Mouse (Mus musculus) adrenal gland, postnatal 4 days (tissue): Measurements from ENCODE around the gene Arpc5. TPM values are rescaled to one million over a fixed set of nuclear protein-coding genes. Genes with fewer than 3 reads are reported as not detected.
"Not testable (repeated sequence)": the region's sequence is repeated elsewhere in the genome, so short reads cannot be mapped to it uniquely, and the experiment has no call there.

Experiments
- DNase-seq, 2 experiments: peaks; one replicate each; pipeline ENCODE4 v3.0.0; 2021 to 2022; ENCODE audit warnings: low spot score in 2 of 2, mixed read lengths in 2 of 2
- long read RNA-seq, 2 experiments: library from polyadenylated mRNA; stranded (forward); transcript quantifications; one replicate each; pipeline ENCODE4 v2.0.0; 2021
- total RNA-seq, 2 experiments: library from RNA; stranded (reverse); gene quantifications; 2 replicates each; pipeline ENCODE4 v1.2.3; 2021

Arpc5 gene
- 100 to 1,000 TPM; 120 to 124 TPM for total RNA-seq
- long read RNA-seq, experiment 1, transcript Arpc5-201 (4 exons, 1,914 nt), result major isoform, 175 of 198 reads
- long read RNA-seq, experiment 1, partial matches to known transcripts, result 1 of 198 reads
- long read RNA-seq, experiment 1, other reads (novel, unspliced or antisense), result 22 of 198 reads
- long read RNA-seq, experiment 2, transcript Arpc5-201 (4 exons, 1,914 nt), result major isoform, 206 of 241 reads
- long read RNA-seq, experiment 2, partial matches to known transcripts, result 1 of 241 reads
- long read RNA-seq, experiment 2, other reads (novel, unspliced or antisense), result 30 of 241 reads

DNA sequence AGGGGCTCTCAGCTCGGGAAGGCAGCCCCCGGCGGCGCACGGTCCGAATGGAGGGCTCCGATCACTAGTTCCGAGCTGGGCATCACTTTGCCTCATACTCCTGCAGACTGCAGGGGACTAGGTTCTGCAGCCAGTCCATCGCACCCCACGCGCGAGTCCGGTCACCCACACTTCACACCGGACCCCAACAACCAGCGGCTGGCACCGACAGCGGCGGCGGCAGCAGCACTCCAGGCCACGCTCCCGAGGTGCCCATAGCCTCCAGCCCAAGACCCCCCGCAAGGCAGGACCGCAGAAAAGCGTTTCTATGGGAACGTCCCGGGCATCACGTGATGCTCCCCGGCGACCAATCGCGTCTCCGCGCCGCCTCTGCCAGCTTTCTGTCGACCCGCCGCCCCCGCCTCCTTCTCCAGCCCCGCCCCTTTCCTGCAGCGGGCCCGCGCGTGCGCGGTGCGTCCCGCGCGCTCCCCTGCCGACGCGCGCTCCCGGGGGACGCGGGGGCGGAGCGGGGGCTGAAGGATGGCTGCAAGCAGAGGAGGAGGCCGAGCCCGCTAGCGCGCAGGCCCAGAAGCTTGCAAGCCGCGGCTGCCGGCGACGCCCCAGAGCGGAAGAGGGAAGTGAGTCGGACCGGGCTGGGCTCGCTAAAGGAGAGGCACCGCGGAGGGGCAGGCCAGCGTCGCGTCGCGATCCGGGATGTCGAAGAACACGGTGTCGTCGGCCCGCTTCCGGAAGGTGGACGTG lies at the start of gene Arpc5, which contains the start of gene Rgl1:
TSS of gene Arpc5 (plus strand) at position 511 of the 741 bp plus-strand sequence.
TSS of gene Rgl1 (minus strand) at position 320 of the 741 bp plus-strand sequence.
- peak; percentile 95 for DNase-seq

DNA sequence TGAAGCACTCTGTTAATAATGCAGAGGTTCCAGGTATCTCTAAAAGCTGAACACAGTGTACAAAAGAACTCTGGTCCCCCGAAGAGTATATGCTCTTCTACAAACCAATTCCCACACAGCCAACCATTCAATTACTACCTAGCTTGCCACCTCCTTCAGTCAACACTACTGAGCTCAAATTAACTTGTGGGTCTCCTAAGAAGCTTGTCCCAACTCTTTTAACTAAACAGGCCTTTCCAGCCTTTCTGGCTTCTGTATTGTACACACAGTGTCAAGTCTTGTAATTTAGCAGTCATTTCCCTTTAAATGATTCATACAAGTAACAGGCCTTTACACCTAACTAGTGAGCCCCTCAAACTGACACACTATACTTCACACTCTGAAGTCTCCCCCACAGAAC lies 49.0 kb upstream of the Arpc5 start:
- no peak for DNase-seq

DNA sequence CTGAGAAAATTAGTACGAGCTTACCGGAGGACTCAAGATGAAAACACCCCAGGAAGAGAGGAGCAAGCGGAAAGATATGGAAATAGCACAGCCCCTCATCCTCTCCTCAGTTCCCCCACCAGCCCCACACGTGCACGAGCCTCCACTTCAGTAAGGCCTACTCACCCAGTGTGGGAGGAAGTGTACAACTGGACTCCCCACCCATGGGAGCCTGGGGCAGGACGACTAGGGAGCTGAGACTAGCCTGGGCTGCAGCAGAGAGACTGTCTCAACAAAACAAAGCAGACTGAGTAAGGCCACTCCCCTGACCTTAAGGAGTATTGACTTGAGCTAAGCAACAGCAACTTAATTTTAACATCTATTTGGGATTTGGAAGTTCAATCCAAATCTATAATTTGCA lies 48.1 kb upstream of the Arpc5 start:
- DNase-seq, result no peak

DNA sequence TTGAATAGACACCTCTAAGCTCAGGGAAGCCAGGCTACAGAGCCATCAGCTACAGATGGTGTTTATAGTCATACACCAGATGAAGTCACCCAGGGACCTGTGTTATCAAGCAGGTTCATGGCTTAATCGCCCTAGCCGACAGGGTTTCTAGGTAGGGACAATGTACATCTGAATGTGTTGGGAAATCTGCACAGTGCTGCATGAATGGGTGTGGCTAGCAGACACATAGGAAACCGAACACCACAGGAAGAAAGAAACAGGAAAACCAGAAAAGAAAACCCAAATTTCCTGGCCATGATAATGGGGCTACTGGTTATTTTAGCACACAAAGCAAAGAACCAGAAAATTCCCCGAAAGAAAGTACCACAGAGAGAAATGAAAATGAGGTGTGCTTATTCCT lies 45.4 kb upstream of the Arpc5 start:
- DNase-seq, result no peak

DNA sequence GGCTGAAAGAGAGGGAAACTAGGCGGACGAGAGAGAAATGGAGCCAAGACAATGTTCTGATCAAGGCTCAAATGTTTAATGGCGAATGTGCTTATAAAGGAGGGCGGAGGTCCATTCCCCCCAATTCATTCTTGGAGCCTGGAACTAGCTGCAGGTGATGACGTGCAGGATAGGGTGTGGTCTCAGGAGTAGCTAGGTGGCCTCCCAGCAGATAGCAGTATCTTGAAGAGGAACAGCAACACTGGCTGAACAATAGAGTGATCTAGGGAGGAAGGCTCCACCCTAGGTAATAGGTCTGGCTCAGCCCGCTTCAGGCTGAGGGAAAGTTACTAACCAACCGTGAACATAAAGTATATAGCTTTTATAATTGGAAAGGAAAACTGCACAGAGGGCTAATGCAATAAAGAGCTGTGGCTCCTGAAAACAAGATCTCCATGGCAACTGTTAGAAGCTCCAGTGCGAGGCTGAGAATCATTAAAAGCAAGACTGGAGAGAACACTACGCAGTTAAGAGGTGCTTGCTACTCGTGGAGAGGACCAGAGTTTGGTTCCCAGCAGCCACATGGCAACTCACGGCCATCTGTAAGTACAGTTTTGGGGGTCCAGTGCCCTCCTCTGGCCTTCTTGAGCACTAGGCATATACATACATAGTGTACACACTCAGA lies 44.7 kb upstream of the Arpc5 start:
- no peak for DNase-seq

DNA sequence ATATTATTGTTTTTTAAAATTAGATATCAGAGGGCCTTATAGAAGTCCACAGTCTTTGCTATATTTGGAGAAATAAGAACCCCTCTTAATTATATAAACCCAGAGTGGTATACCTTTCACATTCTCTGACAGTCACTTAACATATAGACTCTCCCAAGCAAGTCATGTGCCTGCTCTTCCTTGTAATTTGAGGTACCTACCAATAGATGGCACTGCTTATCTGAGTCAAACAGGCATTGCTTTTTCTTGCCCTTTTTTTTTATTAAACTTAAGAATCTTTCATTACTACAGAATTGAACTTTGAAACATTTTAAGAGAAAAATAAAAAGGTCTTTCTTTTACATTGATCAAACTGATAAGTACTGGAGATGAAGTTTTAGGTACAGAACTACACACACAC lies 42.1 kb upstream of the Arpc5 start:
- no peak for DNase-seq

DNA sequence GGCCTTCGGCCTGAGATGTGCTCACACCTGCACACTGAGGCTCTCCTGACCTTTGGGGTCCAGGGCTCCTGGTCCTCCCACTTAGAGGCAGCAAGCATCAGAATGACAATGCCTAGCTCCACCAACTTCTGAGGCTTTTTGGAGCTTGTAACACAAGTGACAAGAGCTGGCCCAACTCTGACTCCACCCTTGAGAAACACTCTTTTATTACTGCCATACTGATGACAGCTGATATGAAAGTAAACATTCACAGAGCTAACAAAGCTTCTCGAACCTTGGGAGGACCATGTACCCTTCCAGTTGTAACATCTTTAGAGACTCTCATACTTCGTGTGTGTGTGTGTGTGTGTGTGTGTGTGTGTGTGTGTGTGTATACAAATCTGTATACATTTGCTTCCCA lies 40.2 kb upstream of the Arpc5 start:
- no peak for DNase-seq

DNA sequence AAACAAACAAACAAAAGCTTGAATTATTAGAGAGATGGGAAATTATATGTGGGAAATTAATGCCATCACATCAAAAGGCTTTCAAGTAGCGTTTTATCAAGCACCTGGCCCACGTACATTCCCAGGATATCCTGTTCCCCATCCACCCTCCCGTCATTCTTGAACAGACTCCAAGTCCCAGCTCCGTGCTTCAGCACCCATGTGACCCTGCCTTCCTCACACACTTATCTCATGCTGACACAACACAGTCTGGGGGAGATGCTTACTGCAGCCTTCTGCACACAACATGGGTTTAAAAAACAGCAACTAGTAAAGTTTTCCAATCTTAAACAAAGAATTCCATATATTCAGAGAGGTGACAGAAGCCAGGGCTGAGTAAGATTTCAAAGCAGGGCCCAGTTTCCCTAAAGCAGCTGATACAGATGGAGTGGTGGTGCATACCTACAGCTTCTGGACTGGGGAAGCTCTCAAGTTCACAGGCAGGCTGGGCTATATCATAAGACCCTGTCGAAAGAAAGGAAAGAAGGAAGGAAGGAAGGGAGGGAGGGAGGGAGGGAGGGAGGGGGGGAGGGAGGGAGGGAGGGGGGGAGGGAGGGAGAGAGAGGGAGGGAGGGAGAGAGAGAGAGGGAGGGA lies 38.6 kb upstream of the Arpc5 start:
- no peak for DNase-seq

DNA sequence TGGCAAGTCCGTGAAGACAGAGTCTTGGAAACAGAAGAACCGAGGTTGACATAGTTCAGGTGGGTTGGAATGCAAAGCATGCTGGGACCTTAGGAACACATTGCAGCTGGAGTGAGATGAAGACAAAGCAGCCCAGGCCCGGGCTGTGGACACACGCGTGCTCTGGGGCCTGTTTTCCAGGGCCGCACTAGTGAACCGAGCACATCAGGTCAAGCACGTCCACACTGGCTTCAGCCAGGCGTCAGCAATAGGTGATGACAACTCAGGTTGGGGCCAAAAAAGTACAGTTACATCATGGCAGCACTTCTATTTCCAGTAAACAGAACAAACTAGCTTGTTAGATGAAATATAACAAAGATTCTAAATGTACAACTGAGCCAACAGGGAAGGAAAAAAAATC lies 27.5 kb upstream of the Arpc5 start:
- no peak for DNase-seq

DNA sequence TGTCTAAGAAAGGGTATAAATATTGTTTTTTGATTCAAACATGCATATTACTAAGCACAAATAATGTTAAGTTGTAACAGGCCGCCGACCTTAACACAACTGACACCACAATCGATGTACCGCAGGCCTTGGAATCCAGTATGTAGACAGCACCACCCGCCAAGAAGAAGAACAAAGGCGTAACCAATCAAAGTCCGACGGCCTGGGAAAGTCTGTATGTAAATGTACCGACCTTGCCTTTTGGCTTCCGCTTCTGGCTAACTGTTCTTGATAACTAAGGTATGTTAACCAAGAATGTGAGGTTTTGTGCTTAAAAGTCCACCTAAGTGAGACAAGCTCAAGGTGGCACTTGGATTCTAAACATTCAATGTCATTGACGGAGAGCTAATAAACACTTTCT lies 27.0 kb upstream of the Arpc5 start:
- DNase-seq, result no peak

DNA sequence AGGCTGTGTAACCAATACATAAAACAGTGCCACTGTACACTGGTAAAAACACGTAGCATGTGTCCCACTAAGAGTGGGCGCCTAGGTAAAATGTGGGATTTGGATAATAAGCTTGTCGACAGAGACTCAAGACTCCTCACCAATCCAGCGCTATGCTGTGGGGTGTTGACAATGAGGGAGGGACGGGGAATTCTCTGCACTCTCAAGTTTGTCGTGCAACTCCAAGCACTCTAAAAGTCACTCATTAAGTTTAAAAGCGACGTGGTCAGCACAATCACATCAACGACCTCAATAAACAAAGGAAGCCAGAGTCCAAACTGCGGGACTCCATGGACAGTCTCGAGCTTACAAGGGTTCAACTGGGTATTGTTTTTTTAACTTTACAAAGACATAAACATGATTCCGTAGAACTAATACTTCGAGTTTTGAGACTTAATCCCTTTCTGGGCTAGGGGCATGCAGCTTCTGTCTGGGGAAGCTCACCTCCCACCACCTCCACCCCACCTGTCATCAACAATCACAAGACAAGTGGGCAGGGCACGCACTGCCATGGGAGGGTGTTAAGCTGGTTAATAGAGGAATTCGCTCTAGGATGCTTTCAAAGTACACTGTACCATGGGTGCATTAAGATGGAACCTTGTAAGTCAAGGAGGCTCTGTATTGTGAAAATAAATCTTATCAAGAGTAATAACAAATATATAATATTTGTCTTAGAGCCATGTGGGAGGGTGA lies 23.1 kb upstream of the Arpc5 start:
- DNase-seq, result no peak

DNA sequence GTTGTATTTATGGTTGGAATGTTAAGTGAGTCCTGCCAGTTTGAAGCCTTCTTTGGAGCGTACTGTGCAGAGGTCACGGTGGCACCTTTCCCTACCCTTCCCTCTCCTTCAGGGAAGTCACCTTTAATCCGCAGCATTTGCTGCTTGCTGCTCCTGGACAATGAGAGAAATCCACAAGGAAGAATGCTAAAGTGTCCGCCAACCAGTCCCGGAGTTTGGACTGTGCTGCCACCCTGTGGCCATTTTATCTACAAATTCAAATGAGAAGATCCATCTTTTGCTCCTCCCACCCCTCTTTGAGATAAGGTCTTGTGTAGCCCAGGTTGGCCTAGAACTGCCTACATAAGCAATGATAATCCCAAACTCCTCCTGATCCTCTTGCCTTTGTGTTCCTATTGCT lies 19.9 kb upstream of the Arpc5 start:
- DNase-seq, result peak; percentile 54 to 59

DNA sequence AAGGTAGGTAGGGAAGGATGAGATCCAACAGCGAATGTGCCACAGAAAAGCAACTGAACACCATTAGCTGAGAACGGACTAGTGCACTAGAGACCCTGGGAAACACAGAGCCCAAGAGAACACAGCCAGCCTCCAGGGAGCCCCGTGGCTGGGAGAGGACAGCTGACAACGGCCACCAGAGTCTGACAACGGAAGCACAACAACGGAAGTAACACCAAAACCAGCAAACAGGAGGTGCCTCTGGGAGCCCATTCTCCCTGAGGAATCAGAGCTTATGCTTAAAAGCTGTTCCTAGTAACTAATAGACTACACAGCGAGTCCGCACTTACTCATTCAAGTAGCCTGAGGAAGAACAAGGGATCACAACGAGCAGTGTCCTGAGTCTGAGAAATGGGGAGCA lies 17.1 kb upstream of the Arpc5 start:
- DNase-seq, result no peak

DNA sequence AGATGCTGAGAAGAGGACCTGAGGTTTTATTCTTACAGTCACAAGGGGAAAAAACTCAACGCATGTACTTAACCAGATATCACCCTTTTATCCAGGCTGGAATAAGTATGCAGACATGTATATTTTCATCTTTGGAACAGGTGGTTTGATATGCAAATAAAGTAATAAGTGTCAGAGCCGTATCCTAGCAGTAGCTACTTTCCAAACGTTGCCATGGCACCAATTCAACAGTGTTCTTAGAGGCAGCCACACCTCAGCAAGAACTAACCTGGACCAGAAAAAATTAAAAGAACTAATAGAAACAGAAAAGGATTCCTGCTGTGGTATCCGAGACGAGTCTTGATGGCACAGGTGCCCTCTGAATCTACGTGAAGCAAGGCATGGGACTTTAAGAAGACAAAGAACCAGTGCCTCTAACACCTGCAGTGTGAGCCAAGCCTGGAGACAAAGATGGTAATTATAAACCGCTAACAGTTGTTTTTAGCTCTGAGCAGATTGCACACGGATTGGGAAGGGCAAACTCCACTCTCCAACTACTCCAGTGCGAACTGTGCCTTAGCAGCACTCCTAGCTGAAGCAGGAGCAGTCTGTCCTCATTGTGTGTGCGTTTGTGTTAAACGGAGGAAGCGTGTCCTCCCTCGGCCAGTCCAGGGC lies 15.9 kb upstream of the Arpc5 start, which contains the start of gene Apobec4:
TSS of gene Apobec4 (plus strand) at position 240 of the 654 bp plus-strand sequence.
- no peak for DNase-seq

DNA sequence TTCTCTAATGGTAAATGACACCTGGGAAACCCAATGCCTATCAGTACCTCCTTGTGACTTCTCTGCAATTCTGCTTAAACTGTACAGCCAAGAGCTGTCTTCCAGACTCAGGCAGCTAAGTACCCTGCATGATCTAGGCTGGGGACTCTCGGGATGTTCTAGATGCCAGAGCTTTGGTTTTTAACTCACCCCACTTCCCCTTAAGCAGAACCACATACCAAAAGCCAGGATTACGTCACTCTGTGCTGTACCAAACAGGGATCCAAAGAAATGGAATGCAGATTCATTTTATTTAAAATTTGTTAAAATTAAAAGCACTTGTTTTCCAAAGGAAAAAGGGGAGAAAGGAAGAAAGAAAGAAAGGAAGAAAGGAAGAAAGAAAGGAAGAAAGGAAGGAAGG lies 4.6 kb upstream of the Arpc5 start:
- DNase-seq, result no peak

DNA sequence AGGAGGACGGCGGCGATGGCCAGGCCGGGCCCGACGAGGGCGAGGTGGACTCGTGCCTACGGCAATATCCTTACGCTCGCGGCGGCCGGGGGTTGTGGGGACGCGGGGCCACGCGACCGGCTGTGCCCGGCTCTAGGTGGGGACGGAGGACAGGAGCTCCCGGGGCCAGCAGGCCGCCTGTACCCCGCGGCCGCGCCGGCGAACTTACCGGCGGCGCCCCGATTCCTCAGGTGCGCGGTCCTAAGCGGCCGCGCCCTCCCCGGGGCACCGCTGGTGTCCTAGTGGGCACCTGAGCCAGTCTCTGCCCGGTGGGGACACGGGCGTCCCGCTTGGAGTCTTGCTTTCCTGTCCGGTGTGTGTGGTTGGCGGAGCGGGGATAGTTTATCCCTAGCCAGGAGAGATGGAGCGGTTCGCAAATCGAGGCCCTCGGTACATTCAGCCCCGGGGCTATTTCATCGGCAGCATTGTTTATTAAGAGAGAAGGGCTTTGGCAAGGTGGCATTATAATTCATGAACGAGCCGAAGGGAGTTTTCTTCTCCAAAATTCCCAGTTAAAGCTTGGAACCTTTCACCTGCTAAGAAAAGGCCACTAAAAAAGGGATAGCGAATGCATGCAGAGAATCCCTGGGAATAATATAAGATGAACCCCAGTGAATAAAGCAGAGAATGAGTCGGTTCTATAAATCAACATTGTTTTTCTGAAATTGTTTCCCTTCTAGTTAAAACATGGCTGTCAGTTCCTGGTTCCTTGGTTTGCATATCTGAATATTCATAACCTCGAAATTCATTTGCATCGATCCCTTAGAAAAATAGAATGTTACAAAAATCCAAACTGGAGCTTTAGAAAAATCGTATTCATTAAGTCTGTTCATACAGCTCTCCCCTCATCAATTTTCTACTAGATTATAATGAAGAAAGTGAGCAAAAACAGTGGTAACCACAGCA lies 734 bp downstream of the Arpc5 start:
- no peak for DNase-seq

DNA sequence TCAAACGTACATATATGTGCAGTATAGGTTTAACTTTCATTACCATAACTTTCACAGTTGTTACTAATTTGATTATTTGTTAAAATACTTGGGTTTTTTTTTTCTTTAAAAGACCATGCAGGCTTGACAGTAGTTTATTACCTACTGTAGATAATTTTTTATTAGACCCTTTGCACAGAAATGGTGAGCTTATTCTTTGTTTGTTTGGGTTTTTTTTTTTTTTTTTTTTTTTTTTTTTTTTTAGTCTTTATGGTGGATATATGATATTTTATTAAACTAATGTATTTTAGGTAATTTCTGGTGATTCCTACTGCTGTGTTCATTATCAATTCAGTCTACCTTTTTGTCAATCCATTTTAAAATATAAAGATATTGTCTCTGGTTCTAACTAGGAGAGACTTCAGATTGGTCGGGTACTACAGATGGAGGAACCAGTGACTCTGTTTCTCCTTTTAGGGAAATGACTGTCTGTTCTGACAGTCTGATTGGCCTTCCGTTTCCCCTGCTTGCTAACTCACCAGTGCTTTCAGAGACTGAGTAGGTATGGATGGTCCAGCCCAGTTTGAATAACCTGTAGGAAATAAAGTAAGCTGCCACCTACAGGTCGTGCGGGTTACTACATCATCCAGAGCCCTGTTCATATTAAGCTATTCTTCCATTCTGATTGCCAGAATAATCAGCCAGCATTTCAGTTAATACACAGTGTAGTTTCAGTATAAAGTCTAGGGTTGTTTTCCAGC lies 1.6 kb downstream of the Arpc5 start:
- peak; percentile 47 to 59 for DNase-seq

DNA sequence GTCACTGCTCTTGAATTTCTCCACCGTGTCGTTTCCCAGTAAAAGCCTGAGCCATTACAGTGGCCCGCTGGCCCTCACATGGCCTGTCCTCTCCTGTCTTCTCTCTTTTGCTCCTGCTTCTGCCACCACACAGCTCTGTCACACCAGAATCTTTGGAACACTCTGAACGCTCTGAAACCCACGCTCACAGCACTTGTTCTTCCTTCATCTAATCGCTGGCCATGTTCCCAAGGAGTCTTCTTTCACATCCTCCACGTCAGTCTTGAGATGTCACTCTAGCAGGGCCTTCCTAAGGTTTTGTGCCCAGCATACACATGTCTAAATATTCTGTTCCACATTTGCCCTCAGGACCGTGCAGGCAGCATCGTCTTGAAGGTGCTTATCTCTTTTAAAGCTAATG lies 4.7 kb downstream of the Arpc5 start:
- no peak for DNase-seq

DNA sequence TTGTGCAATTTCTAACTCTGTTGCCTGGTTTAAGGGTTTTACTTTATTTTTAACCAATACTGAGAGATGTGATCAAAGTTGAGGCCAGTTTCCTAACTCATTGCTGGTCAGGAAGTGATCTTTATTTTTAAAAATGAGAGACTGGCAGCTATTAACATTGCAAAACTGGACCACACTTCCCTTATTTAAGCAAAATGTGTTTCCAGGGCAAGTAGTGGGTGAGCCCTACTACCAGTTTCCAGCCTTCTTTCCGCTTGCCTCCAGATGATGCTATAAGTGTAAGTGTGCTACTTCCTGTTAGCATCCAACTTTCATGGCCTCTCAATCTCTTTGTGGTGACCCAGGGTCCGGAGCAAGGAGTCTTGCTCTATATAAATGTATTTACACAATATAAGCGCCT lies 8.3 kb downstream of the Arpc5 start:
- not testable (repeated sequence) for DNase-seq
